Mouse (Mus musculus) urinary bladder, postnatal 25 days (tissue): ENCODE measurements at regions not wholly inside any gene's neighbourhood (a gene's known extent, or its start where the extent isn't known, plus 50 kb on each side); places are given as distances from the start of the nearest gene placed in this dataset.

Source experiments
- DNase-seq: peaks from one replicate; pipeline ENCODE4 v3.0.0; 2022; ENCODE audit warnings: low spot score

DNA sequence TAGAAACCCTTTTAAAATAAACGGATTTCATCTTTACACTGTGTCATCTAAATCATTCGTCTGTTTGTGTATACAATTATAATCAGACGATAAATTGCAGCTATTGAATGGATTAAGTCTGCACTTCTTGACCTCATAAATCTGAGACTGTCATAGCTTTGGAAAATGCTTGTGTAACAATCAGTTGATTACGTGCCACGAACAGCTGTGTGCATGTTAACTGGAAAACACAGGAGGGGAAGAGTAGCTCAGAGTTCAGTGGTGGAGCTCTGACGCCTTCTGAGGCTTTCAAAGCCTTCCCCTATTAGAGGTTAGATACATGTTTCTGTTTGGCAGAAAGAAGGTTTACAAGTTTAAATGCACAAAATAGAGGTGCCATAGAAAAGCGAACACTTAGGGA is 109.7 kb upstream of the Gm765 start:
- no peak for DNase-seq

DNA sequence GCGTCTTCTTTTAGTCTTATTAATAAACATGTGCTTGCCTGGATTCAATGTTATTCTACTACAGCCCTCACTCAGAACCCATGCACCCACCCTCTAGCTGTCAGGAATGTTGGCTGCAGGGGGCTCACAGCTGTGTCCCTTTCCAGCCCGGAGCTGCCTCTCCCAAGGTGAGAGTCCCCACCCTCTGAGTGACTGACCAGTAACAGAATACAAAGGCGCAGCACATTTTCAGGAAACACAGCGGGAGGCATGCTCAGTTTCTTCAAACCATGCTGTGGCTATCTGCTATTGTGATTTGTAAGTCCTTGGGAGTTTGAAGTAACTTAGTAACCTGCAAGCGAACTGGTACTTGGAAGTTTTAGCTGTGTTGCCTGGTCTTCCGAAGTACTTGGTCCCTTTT is 93.1 kb upstream of the Gm765 start:
- no peak for DNase-seq

DNA sequence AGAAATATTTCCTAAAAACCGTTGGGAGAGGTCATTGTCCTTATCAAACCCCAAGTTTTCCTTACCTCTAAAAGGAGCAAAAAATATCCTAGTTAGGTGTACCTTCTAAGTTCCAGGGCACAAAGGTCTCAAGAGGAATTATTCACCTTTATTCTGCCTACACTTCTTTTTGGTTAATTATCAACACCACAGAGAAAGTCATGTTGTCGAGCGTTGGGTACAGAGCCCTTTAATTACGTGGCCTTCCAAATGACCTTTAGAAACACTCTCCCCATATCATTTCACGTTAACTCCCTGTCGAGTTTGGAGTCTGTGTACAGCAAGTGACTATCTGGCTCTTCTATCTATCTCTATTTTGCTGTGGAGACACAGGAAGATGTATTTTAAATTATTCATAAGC is 90.7 kb upstream of the Gm765 start:
- DNase-seq: no peak

DNA sequence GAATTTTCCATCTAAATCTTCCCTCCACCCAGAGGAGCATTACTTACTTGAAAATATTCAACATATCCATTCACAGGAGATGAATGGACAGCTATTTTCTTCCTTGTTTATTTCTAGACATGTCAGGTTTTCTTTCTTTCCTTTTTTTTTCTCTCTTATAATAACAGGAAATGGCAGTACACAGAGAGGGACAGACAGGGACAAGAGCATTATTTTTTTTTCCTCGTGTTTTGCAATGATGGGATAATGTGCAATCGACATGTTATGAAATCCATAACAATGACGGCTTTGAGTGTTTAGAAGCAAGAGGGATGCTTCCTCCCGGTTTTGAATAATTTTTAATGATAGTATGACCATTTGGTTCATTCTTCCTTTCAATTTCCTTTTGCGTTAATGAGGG is 86.6 kb upstream of the Gm765 start:
- DNase-seq: no peak

DNA sequence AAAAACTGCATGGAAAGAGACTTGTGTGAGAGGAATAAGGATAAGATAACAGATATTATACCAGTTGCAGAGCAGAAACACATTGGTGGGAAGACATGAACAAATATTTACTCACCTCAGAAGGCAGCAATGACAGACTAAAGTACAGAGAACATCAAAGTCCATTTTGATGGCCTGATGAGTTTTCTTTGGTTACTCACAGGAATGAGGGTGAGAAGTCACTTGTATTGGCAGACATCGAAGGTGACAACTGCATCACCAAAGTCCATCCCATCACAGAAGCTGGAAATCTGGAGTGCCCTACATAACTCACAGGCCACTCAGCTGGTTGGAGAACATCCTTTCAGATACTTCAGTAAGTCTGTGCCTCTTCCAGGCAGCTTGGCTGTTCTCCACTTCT is 60.1 kb upstream of the Gm765 start:
- DNase-seq: no peak

DNA sequence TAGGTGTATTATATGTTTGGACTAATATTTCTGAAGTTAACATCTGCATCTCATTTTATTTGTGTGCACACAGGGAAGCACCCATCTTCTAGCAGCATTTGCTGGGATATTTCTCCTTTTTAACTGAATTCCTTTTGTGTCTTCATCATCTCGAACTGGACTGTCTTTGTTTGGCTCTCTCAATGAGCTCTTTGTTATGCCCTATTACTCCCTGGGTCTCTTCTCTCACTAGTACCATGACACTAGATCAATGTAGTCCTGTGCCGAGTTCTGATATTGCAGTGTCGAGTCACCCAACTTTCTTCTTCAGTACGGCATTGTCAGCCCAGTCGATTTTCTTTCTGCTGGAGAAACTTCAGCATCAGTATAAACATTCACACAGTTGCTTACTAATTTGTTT is 52.0 kb upstream of the Gm765 start:
- no peak for DNase-seq
